Mouse (Mus musculus) natural killer cell, adult 2 months (primary cell): Measurements from ENCODE around the gene Zfp386.

Experiments used
- DNase-seq, 2 experiments: peaks; one replicate each; pipeline ENCODE4 v3.0.0; 2022; ENCODE audit warnings: low spot score in 2 of 2

Zfp386 gene

GRCm38 (mm10) chr12:116047440-116048377 is at the start of gene Zfp386:
Zfp386 (plus strand) TSS chr12:116047724.
- DNase-seq, result peak; percentile 94

GRCm38 (mm10) chr12:115999784-116000183 is 47.7 kb upstream of the Zfp386 start:
- DNase-seq, result peak; percentile 14 to 30

- peak; percentile 27 to 37 for DNase-seq
Observed at GRCm38 (mm10) chr12:116002946-116003345, 44.6 kb upstream of the Zfp386 start.

- DNase-seq, result peak; percentile 13 to 38
Observed at GRCm38 (mm10) chr12:116010812-116011211, 36.7 kb upstream of the Zfp386 start.

GRCm38 (mm10) chr12:116028095-116028494 is 19.4 kb upstream of the Zfp386 start:
- DNase-seq, result no peak

- no peak for DNase-seq
Observed at GRCm38 (mm10) chr12:116035346-116035745, 12.2 kb upstream of the Zfp386 start.

- no peak for DNase-seq
Observed at GRCm38 (mm10) chr12:116044785-116045184, 2.7 kb upstream of the Zfp386 start.

GRCm38 (mm10) chr12:116048766-116049165 is 1.2 kb downstream of the Zfp386 start:
- no peak for DNase-seq

- no peak for DNase-seq
Observed at GRCm38 (mm10) chr12:116049236-116049635, 1.7 kb downstream of the Zfp386 start.

GRCm38 (mm10) chr12:116049701-116050100 is 2.2 kb downstream of the Zfp386 start:
- peak; percentile 9 to 39 for DNase-seq

GRCm38 (mm10) chr12:116054342-116054741 is 6.8 kb downstream of the Zfp386 start:
- DNase-seq, result peak in 1 of 2 experiments; percentile 29

- DNase-seq, result no peak
Observed at GRCm38 (mm10) chr12:116056112-116056511, 8.6 kb downstream of the Zfp386 start.

GRCm38 (mm10) chr12:116061561-116062193 is 14.2 kb downstream of the Zfp386 start:
- DNase-seq, result no peak

- no peak for DNase-seq
Observed at GRCm38 (mm10) chr12:116062194-116062583, 14.7 kb downstream of the Zfp386 start.

GRCm38 (mm10) chr12:116063020-116063419 is 15.5 kb downstream of the Zfp386 start:
- DNase-seq, result no peak

GRCm38 (mm10) chr12:116071023-116071422 is 23.5 kb downstream of the Zfp386 start:
- DNase-seq, result no peak

- no peak for DNase-seq
Observed at GRCm38 (mm10) chr12:116077074-116077854, 29.7 kb downstream of the Zfp386 start, which contains the start of gene Vipr2. Vipr2 (plus strand) TSS chr12:116077726.

- DNase-seq, result no peak
Observed at GRCm38 (mm10) chr12:116077855-116078366, 30.4 kb downstream of the Zfp386 start.

- DNase-seq, result no peak
Observed at GRCm38 (mm10) chr12:116083125-116083524, 35.6 kb downstream of the Zfp386 start.

GRCm38 (mm10) chr12:116084294-116084693 is 36.8 kb downstream of the Zfp386 start:
- DNase-seq, result no peak

GRCm38 (mm10) chr12:116086951-116087600 is 39.6 kb downstream of the Zfp386 start:
- DNase-seq, result no peak
